In genomic region chr13:31911956-31912355, GRCm38 (mm10) we compare ENCODE assay signal across 19 mouse cellular contexts.
A peak's percentile ranks its signal among the peaks of the same experiment; 100 is the strongest.
DNase-seq lines count a peak whose midpoint lies in the region; ATAC-seq and TF ChIP-seq lines count a peak whose summit lies in the region.
"Had no signal": no experiment of that assay in that cellular context is flagged by ENCODE, and none has a peak within 500 bp of the region (broad histone marks: within the 10 kb centered on the region; RNA-seq: fewer than 3 reads in every experiment).

No protein-coding gene starts in this region.

- H3K9me3 ChIP-seq in heart, embryonic 10.5 days = no peaks in the 10 kb centered on the region
- no peaks in the 10 kb centered on the region for H3K9me3 ChIP-seq in midbrain, embryonic 10.5 days (replicated peaks)
- no peaks in the 10 kb centered on the region for H3K9me3 ChIP-seq in midbrain, embryonic 15.5 days
- no peaks in the 10 kb centered on the region for H3K9me3 ChIP-seq in limb, embryonic 10.5 days (replicated peaks)
- H3K9me3 ChIP-seq: heart, embryonic 15.5 days; hindbrain, embryonic 15.5 days; liver, embryonic 15.5 days had no signal

- no peak for TF ChIP-seq CTCF in heart, adult 2 months (IDR thresholded peaks at IDR 0.05)

- 5% methylated on average over 5 of the region's 5 CpGs for WGBS in heart, embryonic 10.5 days
- 54% methylated on average over 5 of the region's 5 CpGs for WGBS in heart, adult 2 months
- WGBS in midbrain, embryonic 10.5 days = 10% methylated on average over 5 of the region's 5 CpGs
- 21% methylated on average over 5 of the region's 5 CpGs for WGBS in midbrain, embryonic 15.5 days
- 3% methylated on average over 5 of the region's 5 CpGs for WGBS in limb, embryonic 10.5 days

- H3K4me2 ChIP-seq in midbrain, embryonic 15.5 days = no peak overlapping the region
- H3K4me2 ChIP-seq: heart, embryonic 15.5 days; hindbrain, embryonic 15.5 days; liver, embryonic 15.5 days had no signal

- H3K4me1 ChIP-seq in heart, embryonic 10.5 days = peaks cover 35% of the 10 kb centered on the region
- H3K4me1 ChIP-seq in heart, adult 2 months (ENCODE audit: control insufficient read depth, insufficient read depth, low read length) = peaks cover 2% of the 10 kb centered on the region; the same call in 1 of the 2 replicates
- peaks cover 23% of the 10 kb centered on the region for H3K4me1 ChIP-seq in midbrain, embryonic 10.5 days
- H3K4me1 ChIP-seq in midbrain, embryonic 15.5 days = no peaks in the 10 kb centered on the region
- peaks cover 36% of the 10 kb centered on the region for H3K4me1 ChIP-seq in limb, embryonic 10.5 days
- H3K4me1 ChIP-seq: liver, embryonic 15.5 days had no signal

- TF ChIP-seq EP300 in heart, adult 2 months (IDR thresholded peaks at IDR 0.05; ENCODE audit: insufficient read depth, low read depth, low read length) = no peak

- H3K27ac ChIP-seq in heart, embryonic 10.5 days = peak overlapping the region; percentile 56; the same call in 1 of the 2 replicates
- H3K27ac ChIP-seq in heart, adult 2 months = no peak overlapping the region
- no peak overlapping the region; the same call in 1 of the 2 replicates for H3K27ac ChIP-seq in midbrain, embryonic 10.5 days (replicated peaks)
- no peak overlapping the region for H3K27ac ChIP-seq in midbrain, embryonic 15.5 days
- H3K27ac ChIP-seq in limb, embryonic 10.5 days = peak overlapping the region; percentile 73
- H3K27ac ChIP-seq: heart, embryonic 15.5 days; hindbrain, embryonic 15.5 days; liver, embryonic 15.5 days; macrophage had no signal

- no peak for DNase-seq in heart, embryonic 10.5 days (ENCODE audit: low spot score)
- DNase-seq in heart, adult 2 months = no peak
- DNase-seq in midbrain, embryonic 10.5 days (ENCODE audit: low spot score) = peak; percentile 62
- peak; percentile 79 for DNase-seq in embryo, embryonic 10.5 days (ENCODE audit: low spot score)
- DNase-seq in limb, embryonic 10.5 days (ENCODE audit: low spot score) = peak; percentile 69
- no peak for DNase-seq in right cerebral cortex, postnatal 14 days
- no peak for DNase-seq in adrenal gland, adult 18-20 months (ENCODE audit: low spot score in 2 of 2)
- DNase-seq: adrenal gland, adult 2 months; B cell, adult 2 months; cerebellum, adult 9-11 months; forebrain, postnatal 0 days; gastrocnemius, postnatal 10 days; kidney, postnatal 14 days; thymus, postnatal 4 days had no signal

- ATAC-seq in midbrain, embryonic 15.5 days (replicated peaks) = no peak
- ATAC-seq: forebrain, postnatal 0 days had no signal

- no peaks in the 10 kb centered on the region for H3K79me2 ChIP-seq in heart, adult 2 months (replicated peaks; ENCODE audit: control insufficient read depth, insufficient read depth, low read length)

- H3K36me3 ChIP-seq in heart, embryonic 10.5 days = no peaks in the 10 kb centered on the region
- H3K36me3 ChIP-seq in heart, adult 2 months (ENCODE audit: control insufficient read depth, insufficient read depth, low read length) = no peaks in the 10 kb centered on the region
- no peaks in the 10 kb centered on the region for H3K36me3 ChIP-seq in midbrain, embryonic 10.5 days
- no peaks in the 10 kb centered on the region for H3K36me3 ChIP-seq in midbrain, embryonic 15.5 days (replicated peaks)
- H3K36me3 ChIP-seq in limb, embryonic 10.5 days = no peaks in the 10 kb centered on the region
- H3K36me3 ChIP-seq: heart, embryonic 15.5 days; hindbrain, embryonic 15.5 days; liver, embryonic 15.5 days had no signal

- H3K27me3 ChIP-seq in heart, embryonic 10.5 days (ENCODE audit: insufficient read depth, poor library complexity, severe bottlenecking) = no peaks in the 10 kb centered on the region
- H3K27me3 ChIP-seq in heart, adult 2 months (ENCODE audit: control insufficient read depth, insufficient read depth, low read length) = no peaks in the 10 kb centered on the region
- H3K27me3 ChIP-seq in midbrain, embryonic 10.5 days (ENCODE audit: low read depth, poor library complexity, severe bottlenecking) = no peaks in the 10 kb centered on the region
- H3K27me3 ChIP-seq in midbrain, embryonic 15.5 days (replicated peaks) = no peaks in the 10 kb centered on the region
- H3K27me3 ChIP-seq in limb, embryonic 10.5 days (ENCODE audit: low read depth, poor library complexity, severe bottlenecking) = peaks cover 41% of the 10 kb centered on the region
- H3K27me3 ChIP-seq: heart, embryonic 15.5 days; hindbrain, embryonic 15.5 days; liver, embryonic 15.5 days had no signal

- H3K9ac ChIP-seq in heart, adult 2 months (ENCODE audit: low read depth, low read length) = no peak overlapping the region
- no peak overlapping the region for H3K9ac ChIP-seq in midbrain, embryonic 15.5 days
- H3K9ac ChIP-seq: forebrain, postnatal 0 days; heart, embryonic 15.5 days; hindbrain, embryonic 15.5 days; liver, embryonic 15.5 days had no signal

- intact Hi-C loops in heart, adult 2 months (cut with DNase I) = no loop called here

- TF ChIP-seq POLR2A in heart, adult 2 months (IDR thresholded peaks at IDR 0.05; ENCODE audit: insufficient read depth, low read depth, low read length) = no peak

- H3K4me3 ChIP-seq in heart, embryonic 10.5 days = no peak overlapping the region
- no peak overlapping the region for H3K4me3 ChIP-seq in heart, adult 2 months
- no peak overlapping the region for H3K4me3 ChIP-seq in midbrain, embryonic 10.5 days
- H3K4me3 ChIP-seq in midbrain, embryonic 15.5 days = no peak overlapping the region
- H3K4me3 ChIP-seq in limb, embryonic 10.5 days = 0 out of 2 replicates have a peak overlapping the region, but pooled peaks have one; percentile 19
- H3K4me3 ChIP-seq: heart, embryonic 15.5 days; hindbrain, embryonic 15.5 days; liver, embryonic 15.5 days had no signal

Comparison
In these comparisons a context has a peak if more than half of its experiments do, and no peak if none do; other contexts are left out.
1. H3K27ac ChIP-seq: peak in heart, embryonic 10.5 days (single experiment) and limb, embryonic 10.5 days (single experiment); none in heart, adult 2 months (single experiment), midbrain, embryonic 10.5 days (single experiment) and midbrain, embryonic 15.5 days (single experiment).
2. DNase-seq: peak in midbrain, embryonic 10.5 days (single experiment), embryo, embryonic 10.5 days (single experiment) and limb, embryonic 10.5 days (single experiment); none in heart, embryonic 10.5 days (single experiment), heart, adult 2 months (0 of 2), right cerebral cortex, postnatal 14 days (single experiment) and adrenal gland, adult 18-20 months (0 of 2).